Mouse (Mus musculus): Measurements from ENCODE around the gene C3. TPM values are rescaled to one million over a fixed set of nuclear protein-coding genes. Genes with fewer than 3 reads are reported as not detected.

Gene C3
- polyA plus RNA-seq, 1 experiment from 2014 or later = 9.3 TPM

DNA sequence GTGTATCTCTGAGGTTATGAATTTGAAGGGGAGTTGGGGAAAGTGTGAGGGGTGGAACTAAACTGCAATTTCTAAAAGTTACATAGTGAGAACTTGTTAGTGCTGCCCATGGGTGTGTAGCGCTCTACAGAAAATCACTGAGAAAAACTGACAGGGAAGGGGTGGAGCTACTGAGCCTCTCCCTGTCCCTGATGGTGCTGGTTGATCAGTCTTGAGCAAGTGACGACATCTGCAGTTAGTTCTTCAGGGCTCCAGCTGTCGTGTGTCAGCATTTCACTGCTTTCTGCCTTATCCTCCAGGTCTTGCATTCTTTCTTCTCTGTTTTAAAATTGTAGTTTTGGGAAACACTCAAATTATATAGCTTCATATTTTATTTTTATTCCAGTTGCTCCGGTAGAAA is 54.6 kb downstream of the C3 start:
- H3K4me1 ChIP-seq (replicated peaks; ENCODE audit: control insufficient read depth, insufficient read depth) = no peaks in the 10 kb centered on the region
- TF ChIP-seq CTCF (IDR thresholded peaks at IDR 0.05; ENCODE audit: low read depth) = no peak
- TF ChIP-seq EP300 (optimal IDR thresholded peaks at IDR 0.05) = no peak
- H3K9me3 ChIP-seq (ENCODE audit: control insufficient read depth, low read length) = no peaks in the 10 kb centered on the region
- H3K36me3 ChIP-seq (ENCODE audit: control insufficient read depth, insufficient read depth, low read length) = no peaks in the 10 kb centered on the region
- DNase-seq (ENCODE audit: low spot score) (no peak), ATAC-seq (ENCODE audit: low FRiP score, low TSS enrichment) (no peak)
- H3K4me2 ChIP-seq (replicated peaks; ENCODE audit: low read depth) = no peak overlapping the region
- no peaks in the 10 kb centered on the region for H3K27me3 ChIP-seq (ENCODE audit: control insufficient read depth, insufficient read depth, low read length)
- no peak overlapping the region for H3K4me3 ChIP-seq (ENCODE audit: low read depth, low read length)
- H3K9ac ChIP-seq (ENCODE audit: low read length) = no peak overlapping the region
- no peak overlapping the region for H3K27ac ChIP-seq (replicated peaks)
- WGBS = 31% methylated on average over 4 of the region's 4 CpGs

DNA sequence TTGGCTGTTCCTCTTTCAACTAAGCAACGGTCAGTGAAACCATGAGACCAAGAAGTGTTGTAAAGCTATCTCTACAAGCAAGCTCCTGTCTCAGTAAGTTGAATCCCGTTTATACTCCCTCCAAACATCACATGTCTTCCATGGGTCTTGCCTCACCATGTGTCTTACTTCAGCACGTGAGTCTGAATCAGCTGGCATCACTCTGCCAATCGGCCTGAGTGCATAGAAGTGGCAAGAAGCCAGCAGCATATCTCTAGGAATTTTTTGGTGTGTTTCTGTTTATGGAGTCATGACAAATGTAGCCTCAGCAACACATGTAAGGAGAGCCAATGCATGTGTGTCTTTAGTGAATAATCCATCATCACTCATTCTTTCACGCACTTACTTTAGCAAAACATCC is 55.6 kb downstream of the C3 start:
- Histone ChIP-seq H3K4me1 (replicated peaks; ENCODE audit: control insufficient read depth, insufficient read depth) (no peaks in the 10 kb centered on the region), H3K9me3 (ENCODE audit: control insufficient read depth, low read length) (no peaks in the 10 kb centered on the region), H3K27ac (replicated peaks) (no peak overlapping the region), H3K36me3 (ENCODE audit: control insufficient read depth, insufficient read depth, low read length) (no peaks in the 10 kb centered on the region), H3K9ac (ENCODE audit: low read length) (no peak overlapping the region), H3K4me3 (ENCODE audit: low read depth, low read length) (no peak overlapping the region), H3K4me2 (replicated peaks; ENCODE audit: low read depth) (no peak overlapping the region), H3K27me3 (ENCODE audit: control insufficient read depth, insufficient read depth, low read length) (no peaks in the 10 kb centered on the region)
- no peak for ATAC-seq (ENCODE audit: low FRiP score, low TSS enrichment)
- TF ChIP-seq CTCF (IDR thresholded peaks at IDR 0.05; ENCODE audit: low read depth) = no peak
- TF ChIP-seq EP300 (optimal IDR thresholded peaks at IDR 0.05) = no peak
- 54% methylated on average over 5 of the region's 5 CpGs for WGBS
- no peak for DNase-seq (ENCODE audit: low spot score)

- 48% methylated on average over 5 of the region's 5 CpGs for WGBS
- Histone ChIP-seq H3K4me2 (replicated peaks; ENCODE audit: low read depth) (no peak overlapping the region), H3K9ac (ENCODE audit: low read length) (no peak overlapping the region), H3K27ac (replicated peaks) (no peak overlapping the region), H3K4me1 (replicated peaks; ENCODE audit: control insufficient read depth, insufficient read depth) (no peaks in the 10 kb centered on the region), H3K9me3 (ENCODE audit: control insufficient read depth, low read length) (no peaks in the 10 kb centered on the region), H3K27me3 (ENCODE audit: control insufficient read depth, insufficient read depth, low read length) (no peaks in the 10 kb centered on the region), H3K36me3 (ENCODE audit: control insufficient read depth, insufficient read depth, low read length) (no peaks in the 10 kb centered on the region), H3K4me3 (ENCODE audit: low read depth, low read length) (no peak overlapping the region)
- DNase-seq (ENCODE audit: low spot score) = no peak
- ATAC-seq (ENCODE audit: low FRiP score, low TSS enrichment) = no peak
- no peak for TF ChIP-seq EP300 (optimal IDR thresholded peaks at IDR 0.05)
- TF ChIP-seq CTCF (IDR thresholded peaks at IDR 0.05; ENCODE audit: low read depth) = no peak
Measured at GRCm38 (mm10) chr17:57170616-57171260, 57.2 kb downstream of the C3 start.

DNA sequence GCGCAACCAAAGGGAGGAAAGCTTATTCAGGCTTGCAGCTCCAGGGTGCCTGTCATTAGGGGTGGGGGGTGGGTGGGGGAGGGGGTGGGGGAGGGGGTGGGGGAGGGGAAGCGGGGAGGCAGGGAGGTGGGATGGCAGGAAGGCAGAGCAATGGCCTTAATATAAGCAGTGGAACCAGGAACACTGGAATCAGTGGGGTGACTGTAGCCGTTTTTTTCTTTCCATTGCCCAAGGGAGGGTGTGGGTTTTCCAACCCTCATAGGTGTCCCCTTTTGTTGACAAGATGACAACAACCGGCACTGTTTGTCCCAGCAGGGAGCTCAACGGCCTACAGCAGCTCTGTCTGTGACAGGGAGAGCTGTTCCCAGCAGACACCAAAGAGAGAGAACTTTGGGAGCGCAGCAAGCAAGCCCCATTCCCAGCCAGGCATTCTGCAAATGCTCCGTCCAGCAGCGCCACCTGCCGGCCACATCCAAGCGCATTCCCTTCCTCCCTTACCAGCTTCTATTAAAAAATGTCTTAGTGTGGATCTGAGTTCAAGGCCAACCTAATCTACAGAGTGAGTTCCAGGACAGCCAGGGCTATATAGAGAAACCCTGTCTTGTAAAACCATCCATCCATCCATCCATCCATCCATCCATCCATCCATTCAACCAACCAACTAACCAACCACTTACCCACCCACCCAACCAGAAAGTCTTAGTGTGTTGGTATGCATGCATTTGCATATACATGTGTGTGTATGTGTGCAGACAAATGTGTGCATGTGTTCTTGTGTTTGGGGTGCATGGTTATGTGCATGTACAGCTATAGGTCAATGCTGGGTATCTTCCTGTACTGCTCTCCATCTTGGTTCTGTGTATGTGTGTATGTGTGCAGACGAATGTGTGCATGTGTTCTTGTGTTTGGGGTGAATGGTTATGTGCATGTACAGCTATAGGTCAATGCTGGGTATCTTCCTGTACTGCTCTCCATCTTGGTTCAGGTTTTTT is 60.8 kb downstream of the C3 start:
- no peaks in the 10 kb centered on the region for H3K36me3 ChIP-seq (ENCODE audit: control insufficient read depth, insufficient read depth, low read length)
- no peaks in the 10 kb centered on the region for H3K27me3 ChIP-seq (ENCODE audit: control insufficient read depth, insufficient read depth, low read length)
- no peaks in the 10 kb centered on the region for H3K9me3 ChIP-seq (ENCODE audit: control insufficient read depth, low read length)
- no peak overlapping the region for H3K27ac ChIP-seq (replicated peaks)
- WGBS = 17% methylated on average over 11 of the region's 11 CpGs
- no peak overlapping the region for H3K4me3 ChIP-seq (ENCODE audit: low read depth, low read length)
- no peak overlapping the region for H3K4me2 ChIP-seq (replicated peaks; ENCODE audit: low read depth)
- no peaks in the 10 kb centered on the region for H3K4me1 ChIP-seq (replicated peaks; ENCODE audit: control insufficient read depth, insufficient read depth)
- TF ChIP-seq EP300 (optimal IDR thresholded peaks at IDR 0.05) = no peak
- peak; percentile 93 for TF ChIP-seq CTCF (IDR thresholded peaks at IDR 0.05; ENCODE audit: low read depth)
- ATAC-seq (ENCODE audit: low FRiP score, low TSS enrichment) (peak; percentile 71), DNase-seq (ENCODE audit: low spot score) (peak; percentile 90)
- H3K9ac ChIP-seq (ENCODE audit: low read length) = no peak overlapping the region

Small RNA genes within 50 kb of the gene (microRNA-seq; reads per million reads assigned to microRNA genes)
- not detected for gene Mir6978

Other genes starting within 250 kb of the C3 start
- gene Acer1, start 246.0 kb downstream of the C3 start, polyA plus RNA-seq (2015; fragmentation: Nextera tagmentation; extraction: Ambion mirVana) = 13.5 and 15.8 TPM in 2 replicates
- gene Clpp, start 237.8 kb downstream of the C3 start, polyA plus RNA-seq (2015; fragmentation: Nextera tagmentation; extraction: Ambion mirVana) = 87.0 and 88.6 TPM in 2 replicates
- gene Alkbh7, start 230.8 kb downstream of the C3 start, polyA plus RNA-seq (2015; fragmentation: Nextera tagmentation; extraction: Ambion mirVana) = 28.7 and 32.5 TPM in 2 replicates
- gene Pspn, start 228.1 kb downstream of the C3 start, polyA plus RNA-seq (2015; fragmentation: Nextera tagmentation; extraction: Ambion mirVana) = not detected in 2 replicates
- 36.9 and 37.3 TPM in 2 replicates for gene Gtf2f1, start 216.8 kb downstream of the C3 start, polyA plus RNA-seq (2015; fragmentation: Nextera tagmentation; extraction: Ambion mirVana)
- gene Gm17949, start 216.7 kb downstream of the C3 start, polyA plus RNA-seq (2015; fragmentation: Nextera tagmentation; extraction: Ambion mirVana) = 0.33 and 0.45 TPM in 2 replicates
- gene Khsrp, start 196.6 kb downstream of the C3 start, polyA plus RNA-seq (2015; fragmentation: Nextera tagmentation; extraction: Ambion mirVana) = 16.9 and 18.2 TPM in 2 replicates
- not detected in 2 replicates for gene Slc25a41, start 186.5 kb downstream of the C3 start, polyA plus RNA-seq (2015; fragmentation: Nextera tagmentation; extraction: Ambion mirVana)
- gene Crb3, start 169.0 kb downstream of the C3 start, polyA plus RNA-seq (2015; fragmentation: Nextera tagmentation; extraction: Ambion mirVana) = 74.9 and 82.7 TPM in 2 replicates
- gene Slc25a23, start 168.3 kb downstream of the C3 start, polyA plus RNA-seq (2015; fragmentation: Nextera tagmentation; extraction: Ambion mirVana) = 3.1 and 4.2 TPM in 2 replicates
- gene Dennd1c, start 149.6 kb downstream of the C3 start, polyA plus RNA-seq (2015; fragmentation: Nextera tagmentation; extraction: Ambion mirVana) = 2.4 and 2.8 TPM in 2 replicates
- gene Tubb4a, start 140.4 kb downstream of the C3 start, polyA plus RNA-seq (2015; fragmentation: Nextera tagmentation; extraction: Ambion mirVana) = 9.5 and 11.5 TPM in 2 replicates
- 2.3 and 3.5 TPM in 2 replicates for gene Tnfsf9, start 122.8 kb downstream of the C3 start, polyA plus RNA-seq (2015; fragmentation: Nextera tagmentation; extraction: Ambion mirVana)
- gene Cd70, start 78.4 kb downstream of the C3 start, polyA plus RNA-seq (2015; fragmentation: Nextera tagmentation; extraction: Ambion mirVana) = 0.11 TPM in 1 of 2 replicates, not detected in the other
- gene Tnfsf14, start 34.0 kb downstream of the C3 start, polyA plus RNA-seq (2015; fragmentation: Nextera tagmentation; extraction: Ambion mirVana) = 0.05 TPM in 1 of 2 replicates, not detected in the other
- gene Gpr108, start 20.3 kb upstream of the C3 start, polyA plus RNA-seq (2015; fragmentation: Nextera tagmentation; extraction: Ambion mirVana) = 48.0 and 52.4 TPM in 2 replicates
- 27.5 and 29.9 TPM in 2 replicates for gene Trip10, start 21.3 kb upstream of the C3 start, polyA plus RNA-seq (2015; fragmentation: Nextera tagmentation; extraction: Ambion mirVana)
- gene Vav1, start 51.0 kb upstream of the C3 start, polyA plus RNA-seq (2015; fragmentation: Nextera tagmentation; extraction: Ambion mirVana) = 1.4 and 1.6 TPM in 2 replicates
- gene Adgre1, start 130.6 kb upstream of the C3 start, polyA plus RNA-seq (2015; fragmentation: Nextera tagmentation; extraction: Ambion mirVana) = 4.6 and 4.8 TPM in 2 replicates

Data from stomach, postnatal 0 days (tissue).